Mouse (Mus musculus): Measurements from ENCODE around the gene Sla2.

DNA sequence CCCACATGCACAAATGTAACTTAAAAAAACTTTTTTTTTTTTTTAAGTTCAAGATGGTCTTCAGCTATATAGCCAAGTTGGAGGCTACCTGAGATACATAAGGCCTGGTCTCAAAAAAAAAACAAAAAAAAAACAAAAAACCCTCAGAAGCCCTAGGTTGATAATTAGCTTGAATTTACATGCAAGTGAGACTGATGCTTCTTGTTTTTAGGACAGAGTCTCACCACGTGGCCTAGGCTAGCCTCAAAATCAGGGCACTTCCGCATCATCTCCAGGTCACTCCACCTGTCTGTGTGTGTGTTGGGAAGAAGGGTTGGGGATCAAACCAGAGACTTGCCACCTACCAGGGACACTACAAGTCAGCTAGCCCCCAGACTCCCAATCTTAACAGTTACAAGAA is 29.2 kb downstream of the Sla2 start, which contains the start of gene 4930518I15Rik:
- no peak for TF ChIP-seq CTCF (IDR thresholded peaks at IDR 0.05; ENCODE audit: extremely low read depth, insufficient read depth, insufficient read length, insufficient replicate concordance)
- no peak for TF ChIP-seq POLR2A (IDR thresholded peaks at IDR 0.05; ENCODE audit: low read depth, low read length)
